Mouse (Mus musculus) MEL (cell line): Measurements from ENCODE around the gene Frs3.

ENCODE experiments used
- CHD2 ChIP-seq: IDR thresholded peaks from 2 replicates; pipeline ENCODE4 v1.6.1; 2011; ENCODE audit warnings: low read length, improper control_type of control experiment
- CTCF ChIP-seq, 3 experiments: IDR thresholded peaks in 2 of 3; conservative IDR thresholded peaks in 1 of 3; 2 replicates each; pipeline ENCODE4 v1.5.1; 2011 to 2012; ENCODE audit warnings: low read length in 3 of 3, low read depth in 2 of 3, mild to moderate bottlenecking in 2 of 3, improper control_type of control experiment in 1 of 3, inconsistent platforms in 1 of 3, mixed read lengths in 1 of 3, moderate library complexity in 1 of 3; ENCODE audit not compliant: control insufficient read depth in 1 of 3, insufficient read depth in 1 of 3, poor library complexity in 1 of 3, severe bottlenecking in 1 of 3
- E2F4 ChIP-seq: IDR thresholded peaks from 2 replicates; pipeline ENCODE4 v1.6.1; 2011; ENCODE audit warnings: low read depth, low read length, improper control_type of control experiment, borderline replicate concordance
- EP300 ChIP-seq, 2 experiments: IDR thresholded peaks; 2 replicates each; pipeline ENCODE4 v1.6.1; 2011; ENCODE audit warnings: improper control_type of control experiment in 2 of 2, low read length in 2 of 2, low read depth in 1 of 2, mild to moderate bottlenecking in 1 of 2
- JUND ChIP-seq: IDR thresholded peaks from 2 replicates; pipeline ENCODE4 v1.6.1; 2011; ENCODE audit warnings: low read depth, mild to moderate bottlenecking, improper control_type of control experiment, low read length
- MYB ChIP-seq: IDR thresholded peaks from 2 replicates; pipeline ENCODE4 v1.6.1; 2011; ENCODE audit warnings: mild to moderate bottlenecking, low read depth, low read length, improper control_type of control experiment
- POLR2A ChIP-seq, 2 experiments: IDR thresholded peaks; 2 replicates each; pipeline ENCODE4 v1.6.1; 2011 to 2012; ENCODE audit warnings: low read length in 2 of 2, mild to moderate bottlenecking in 2 of 2, control low read depth in 1 of 2, improper control_type of control experiment in 1 of 2, low read depth in 1 of 2, moderate library complexity in 1 of 2; ENCODE audit not compliant: control insufficient read depth in 1 of 2, insufficient read depth in 1 of 2, poor library complexity in 1 of 2
- POLR2AphosphoS5 ChIP-seq: IDR thresholded peaks from 2 replicates; pipeline ENCODE4 v1.6.1; 2012; ENCODE audit warnings: low read depth, borderline replicate concordance, mild to moderate bottlenecking, inconsistent platforms, low read length, moderate library complexity, mixed read lengths
- RCOR1 ChIP-seq: IDR thresholded peaks from 2 replicates; pipeline ENCODE4 v1.6.1; 2012; ENCODE audit warnings: low read depth, mild to moderate bottlenecking, inconsistent platforms, low read length, improper control_type of control experiment
- TBP ChIP-seq: IDR thresholded peaks from 2 replicates; pipeline ENCODE4 v1.8.0; 2011; ENCODE audit warnings: low read depth, low read length, improper control_type of control experiment
- TCF12 ChIP-seq: IDR thresholded peaks from 2 replicates; pipeline ENCODE4 v1.6.1; 2014; ENCODE audit warnings: low read depth, mild to moderate bottlenecking, inconsistent platforms, low read length, improper control_type of control experiment, moderate library complexity

GRCm38 (mm10) chr17:47706196-47706595 is 17.4 kb downstream of the Frs3 start:
- TF ChIP-seq CTCF (IDR thresholded peaks at IDR 0.05 in 2 of 3, conservative IDR thresholded peaks at IDR 0.05 in 1 of 3; ENCODE audit: control insufficient read depth in 1 of 3, insufficient read depth in 1 of 3, low read depth in 2 of 3, low read length in 3 of 3, poor library complexity in 1 of 3, severe bottlenecking in 1 of 3): no peak
- TF ChIP-seq POLR2A (IDR thresholded peaks at IDR 0.05; ENCODE audit: control insufficient read depth in 1 of 2, insufficient read depth in 1 of 2, low read depth in 1 of 2, low read length in 2 of 2, poor library complexity in 1 of 2): no peak
- no peak for TF ChIP-seq TBP
- TF ChIP-seq EP300 (IDR thresholded peaks at IDR 0.05; ENCODE audit: low read depth in 1 of 2, low read length in 2 of 2): no peak
- no peak for TF ChIP-seq CHD2
- TF ChIP-seq POLR2AphosphoS5: no peak
- no peak for TF ChIP-seq RCOR1
- TF ChIP-seq MYB: no peak
- no peak for TF ChIP-seq E2F4
- TF ChIP-seq TCF12: no peak
- no peak for TF ChIP-seq JUND
